Mouse (Mus musculus) kidney, embryonic 14.5 days (tissue): ENCODE measurements at regions not wholly inside any gene's neighbourhood (a gene's known extent, or its start where the extent isn't known, plus 50 kb on each side); places are given as distances from the start of the nearest gene placed in this dataset.

Source experiments
- ATAC-seq: fragments of 200-750 bp; cut with Nextera tagmentation; 2 replicates; pipeline ENCODE4 v1.8.0; 2017; ENCODE audit warnings: moderate number of reproducible peaks, mild to moderate bottlenecking, moderate TSS enrichment, moderate library complexity; ENCODE audit not compliant: low FRiP score, low TSS enrichment
- H3K27ac ChIP-seq: fragments of 300-500 bp; sonication (generic); 2 replicates; pipeline ENCODE4 v1.5.1; 2014; ENCODE audit warnings: low read depth, mild to moderate bottlenecking, low read length, moderate library complexity, mixed read lengths
- H3K27me3 ChIP-seq: fragments of 300-500 bp; sonication (generic); 2 replicates; pipeline ENCODE4 v1.6.1; 2014; ENCODE audit warnings: mild to moderate bottlenecking, low read length; ENCODE audit not compliant: control insufficient read depth, insufficient read depth
- H3K36me3 ChIP-seq: fragments of 300-500 bp; sonication (generic); 2 replicates; pipeline ENCODE4 v1.6.1; 2014; ENCODE audit warnings: low read length, mixed read lengths; ENCODE audit not compliant: control insufficient read depth, insufficient read depth
- H3K4me1 ChIP-seq: fragments of 300-500 bp; sonication (generic); 2 replicates; pipeline ENCODE4 v1.6.1; 2014; ENCODE audit warnings: low read length, mixed read lengths; ENCODE audit not compliant: control insufficient read depth, insufficient read depth
- H3K4me2 ChIP-seq: fragments of 300-500 bp; sonication (generic); replicated peaks from 2 replicates; pipeline ENCODE4 v1.6.1; 2014; ENCODE audit warnings: low read depth, mild to moderate bottlenecking, low read length
- H3K4me3 ChIP-seq: fragments of 300-500 bp; sonication (generic); 2 replicates; pipeline ENCODE4 v1.5.1; 2014; ENCODE audit warnings: mild to moderate bottlenecking, low read length
- H3K9ac ChIP-seq: fragments of 300-500 bp; sonication (generic); 2 replicates; pipeline ENCODE4 v1.6.1; 2014; ENCODE audit warnings: low read depth, mild to moderate bottlenecking, low read length, moderate library complexity
- H3K9me3 ChIP-seq: fragments of 300-500 bp; sonication (generic); 2 replicates; pipeline ENCODE4 v1.6.1; 2016; ENCODE audit warnings: low read length; ENCODE audit not compliant: control insufficient read depth
- WGBS: fragments of 180-500 bp; shearing (Covaris S2); extraction: QIAGEN DNeasy Blood & Tissue Kit; methylation state at CpG from one replicate; pipeline ENCODE4 v1.1.7; 2014; 5-methylcytosine and 5-hydroxymethylcytosine counted together

- Histone ChIP-seq H3K36me3 (no peaks in the 10 kb centered on the region), H3K9me3 (no peaks in the 10 kb centered on the region), H3K27me3 (no peaks in the 10 kb centered on the region), H3K4me2 (no peak overlapping the region), H3K27ac (no peak overlapping the region), H3K9ac (no peak overlapping the region), H3K4me1 (no peaks in the 10 kb centered on the region), H3K4me3 (no peak overlapping the region)
- 79% methylated on average over 3 of the region's 3 CpGs for WGBS
- no peak for ATAC-seq
These were observed 278.2 kb downstream of the Maf start for GRCm38 (mm10) chr8:115429291-115429883.

DNA sequence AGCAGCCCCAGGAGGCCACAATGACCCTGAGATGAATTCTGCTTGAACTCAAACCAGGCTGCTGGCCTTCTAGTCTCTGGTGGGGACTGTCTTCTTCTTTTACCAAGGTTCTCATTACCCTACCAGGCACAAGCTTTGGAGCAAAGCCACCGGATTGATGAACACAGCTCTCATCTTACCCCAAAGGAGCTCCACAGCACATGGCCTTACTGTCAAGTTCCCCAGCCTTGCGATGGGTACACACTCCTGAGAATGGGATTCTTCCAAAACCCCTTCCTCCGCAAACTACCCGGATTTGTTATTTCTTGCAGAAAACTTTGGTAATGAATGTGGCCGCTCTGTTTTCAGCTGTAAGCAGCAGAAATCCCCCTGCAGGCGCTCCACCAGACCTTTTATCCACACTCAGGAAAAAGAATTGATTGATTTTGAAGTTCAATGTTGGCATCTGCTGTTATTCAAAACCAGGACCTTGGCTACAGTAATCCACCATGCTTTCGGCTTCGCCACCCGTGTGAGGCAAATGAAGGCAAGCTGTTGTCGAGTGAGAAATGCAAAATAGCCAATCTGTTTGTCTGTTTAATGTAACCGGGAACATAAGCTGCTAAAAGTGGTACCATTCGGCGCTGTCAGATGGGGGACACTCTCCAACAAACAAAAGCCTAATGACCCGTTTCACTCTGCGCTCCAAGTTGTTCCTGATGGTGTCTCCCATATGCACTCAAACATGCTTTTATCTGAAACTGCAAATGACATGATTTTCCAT, 278.9 kb downstream of the Maf start:
- no peak for ATAC-seq
- H3K27me3 ChIP-seq = no peaks in the 10 kb centered on the region
- no peak overlapping the region for H3K27ac ChIP-seq
- H3K4me2 ChIP-seq = no peak overlapping the region
- 76% methylated on average over 15 of the region's 15 CpGs for WGBS
- H3K9ac ChIP-seq = no peak overlapping the region
- no peak overlapping the region for H3K4me3 ChIP-seq
- H3K9me3 ChIP-seq = no peaks in the 10 kb centered on the region
- H3K36me3 ChIP-seq = no peaks in the 10 kb centered on the region
- H3K4me1 ChIP-seq = no peaks in the 10 kb centered on the region

DNA sequence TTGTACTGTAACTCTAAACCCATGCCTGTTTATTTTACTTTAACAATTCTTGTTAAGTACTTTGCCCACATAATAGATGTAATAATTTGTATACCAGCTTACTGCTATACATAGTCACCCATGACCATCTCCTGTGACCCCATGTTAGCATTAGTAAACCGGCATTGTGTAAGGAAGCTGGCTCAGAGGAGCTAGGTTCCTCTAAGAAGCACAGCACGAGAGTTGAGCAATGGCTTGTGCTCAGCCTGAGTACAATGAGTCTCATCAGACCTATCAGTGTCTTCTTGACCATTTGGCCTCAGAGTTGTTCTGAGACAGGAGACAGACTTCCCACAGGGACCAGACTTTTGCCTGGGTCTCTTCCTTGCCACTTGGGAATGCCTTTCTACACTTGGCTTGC, 279.6 kb downstream of the Maf start:
- H3K4me3 ChIP-seq = no peak overlapping the region
- ATAC-seq = no peak
- no peak overlapping the region for H3K9ac ChIP-seq
- WGBS = 38% methylated on average over 2 of the region's 2 CpGs
- no peak overlapping the region for H3K27ac ChIP-seq
- no peaks in the 10 kb centered on the region for H3K36me3 ChIP-seq
- no peak overlapping the region for H3K4me2 ChIP-seq
- H3K4me1 ChIP-seq = no peaks in the 10 kb centered on the region
- no peaks in the 10 kb centered on the region for H3K27me3 ChIP-seq
- H3K9me3 ChIP-seq = no peaks in the 10 kb centered on the region

- ATAC-seq = no peak
- H3K4me3 ChIP-seq = no peak overlapping the region
- no peaks in the 10 kb centered on the region for H3K4me1 ChIP-seq
- H3K9me3 ChIP-seq = no peaks in the 10 kb centered on the region
- H3K9ac ChIP-seq = no peak overlapping the region
- H3K4me2 ChIP-seq = no peak overlapping the region
- no peak overlapping the region for H3K27ac ChIP-seq
- H3K27me3 ChIP-seq = no peaks in the 10 kb centered on the region
- no peaks in the 10 kb centered on the region for H3K36me3 ChIP-seq
- WGBS = 51% methylated on average over 3 of the region's 3 CpGs
These were observed 280.1 kb downstream of the Maf start for GRCm38 (mm10) chr8:115427490-115427889.

- no peaks in the 10 kb centered on the region for H3K27me3 ChIP-seq
- H3K27ac ChIP-seq = no peak overlapping the region
- WGBS = 94% methylated on average over 3 of the region's 3 CpGs
- no peaks in the 10 kb centered on the region for H3K9me3 ChIP-seq
- H3K9ac ChIP-seq = no peak overlapping the region
- H3K4me1 ChIP-seq = no peaks in the 10 kb centered on the region
- no peak for ATAC-seq
- H3K4me3 ChIP-seq = no peak overlapping the region
- H3K4me2 ChIP-seq = no peak overlapping the region
- H3K36me3 ChIP-seq = no peaks in the 10 kb centered on the region
These were observed 281.1 kb downstream of the Maf start for GRCm38 (mm10) chr8:115426543-115426942.

GRCm38 (mm10) chr8:115425360-115425759, 282.2 kb downstream of the Maf start:
- no peak overlapping the region for H3K9ac ChIP-seq

DNA sequence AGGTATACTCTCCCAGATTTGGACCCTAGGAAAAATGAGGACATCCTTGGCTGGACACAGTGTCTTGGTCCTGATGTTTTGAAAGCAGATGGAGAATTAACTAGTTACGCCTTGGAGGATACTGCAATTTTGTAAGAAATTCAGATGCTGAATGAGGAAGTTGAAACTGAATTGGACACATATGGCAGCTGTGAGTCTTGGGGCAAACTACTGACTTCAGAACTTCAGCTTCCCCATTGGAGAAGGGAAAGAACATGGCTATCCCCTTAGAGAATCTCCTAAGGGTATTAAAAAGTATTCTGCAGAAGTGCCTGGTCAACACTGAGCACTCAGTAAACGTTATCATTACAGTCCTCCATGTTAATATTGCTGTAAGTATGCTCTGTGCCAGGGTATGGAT, 283.9 kb downstream of the Maf start:
- Histone ChIP-seq H3K4me1 (no peaks in the 10 kb centered on the region), H3K27ac (no peak overlapping the region), H3K4me2 (no peak overlapping the region), H3K36me3 (no peaks in the 10 kb centered on the region), H3K27me3 (no peaks in the 10 kb centered on the region), H3K9ac (no peak overlapping the region), H3K4me3 (no peak overlapping the region), H3K9me3 (no peaks in the 10 kb centered on the region)
- 89% methylated on average over 2 of the region's 2 CpGs for WGBS
- no peak for ATAC-seq

More at GRCm38 (mm10) chr8:115425360-115425759, 282.2 kb downstream of the Maf start:
- 83% methylated on average over 2 of the region's 2 CpGs for WGBS
- H3K9me3 ChIP-seq = no peaks in the 10 kb centered on the region
- H3K36me3 ChIP-seq = no peaks in the 10 kb centered on the region
- no peak overlapping the region for H3K27ac ChIP-seq
- no peak for ATAC-seq
- no peak overlapping the region for H3K4me3 ChIP-seq
- H3K4me1 ChIP-seq = no peaks in the 10 kb centered on the region
- H3K27me3 ChIP-seq = no peaks in the 10 kb centered on the region
- no peak overlapping the region for H3K4me2 ChIP-seq

- no peaks in the 10 kb centered on the region for H3K36me3 ChIP-seq
- no peaks in the 10 kb centered on the region for H3K27me3 ChIP-seq
- no peak for ATAC-seq
- H3K9me3 ChIP-seq = no peaks in the 10 kb centered on the region
- 88% methylated on average over 5 of the region's 5 CpGs for WGBS
- no peak overlapping the region for H3K4me2 ChIP-seq
- no peak overlapping the region for H3K27ac ChIP-seq
- H3K4me3 ChIP-seq = no peak overlapping the region
- H3K4me1 ChIP-seq = no peaks in the 10 kb centered on the region
- no peak overlapping the region for H3K9ac ChIP-seq
These were observed 284.5 kb downstream of the Maf start for GRCm38 (mm10) chr8:115423056-115423455.

- ATAC-seq = no peak
- Histone ChIP-seq H3K4me3 (no peak overlapping the region), H3K27me3 (no peaks in the 10 kb centered on the region), H3K27ac (no peak overlapping the region), H3K4me2 (no peak overlapping the region), H3K4me1 (no peaks in the 10 kb centered on the region), H3K36me3 (no peaks in the 10 kb centered on the region), H3K9me3 (no peaks in the 10 kb centered on the region), H3K9ac (no peak overlapping the region)
- 71% methylated on average over 3 of the region's 3 CpGs for WGBS
These were observed 287.1 kb downstream of the Maf start for GRCm38 (mm10) chr8:115420536-115420935.
